Mouse (Mus musculus): ENCODE measurements around the gene Kalrn. TPM values are rescaled to one million over a fixed set of nuclear protein-coding genes. Genes with fewer than 3 reads are reported as not detected.

Kalrn gene
- polyA plus RNA-seq, 1 experiment from 2014 or later = 22.8 TPM

DNA sequence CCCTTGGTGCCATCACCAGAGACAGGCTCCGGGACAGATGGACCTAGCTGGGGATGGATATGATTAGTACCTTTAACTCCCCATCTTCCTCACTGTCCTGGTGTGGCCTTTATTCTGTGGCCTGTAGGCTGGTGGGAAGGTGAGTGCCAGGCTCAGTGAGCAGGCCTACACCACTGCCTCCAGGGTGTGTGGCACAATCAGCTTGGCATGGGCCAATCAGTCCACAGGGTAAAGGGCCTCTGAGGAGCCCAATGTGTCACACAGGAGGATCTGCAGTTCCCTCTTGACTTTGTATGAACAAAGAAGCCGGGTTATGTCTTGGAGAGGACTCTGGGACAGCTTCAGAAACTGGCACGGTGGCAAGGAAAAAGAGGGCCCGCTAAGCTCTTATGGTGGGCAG is 530.7 kb downstream of the Kalrn start:
- Histone ChIP-seq H3K36me3 (peaks cover 11% of the 10 kb centered on the region), H3K4me3 (no peak overlapping the region), H3K4me1 (peaks cover 35% of the 10 kb centered on the region), H3K27ac (no peak overlapping the region), H3K9me3 (no peaks in the 10 kb centered on the region), H3K27me3 (ENCODE audit: insufficient read depth, poor library complexity, severe bottlenecking) (no peaks in the 10 kb centered on the region)
- 98% methylated on average over 4 of the region's 4 CpGs for WGBS
- no peak for DNase-seq (ENCODE audit: low spot score)

DNA sequence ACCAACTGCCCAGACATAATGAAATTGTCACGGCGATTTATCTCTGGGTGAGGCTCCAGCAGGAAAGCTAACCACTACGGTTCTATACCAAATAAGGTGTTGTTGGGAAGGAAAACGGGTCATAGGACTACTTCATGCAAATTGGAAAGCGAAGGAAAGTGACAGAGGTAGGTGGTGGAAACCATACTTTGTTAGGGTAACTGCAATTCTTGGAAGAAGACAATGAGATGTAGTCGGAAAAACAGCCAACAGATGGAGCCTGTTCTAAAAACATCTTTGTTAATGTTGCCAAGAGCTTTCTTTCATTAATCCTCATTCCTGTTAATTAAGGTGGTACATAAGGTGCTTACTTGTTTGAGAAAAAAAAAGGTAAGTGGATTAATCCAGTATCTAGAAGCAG is 533.1 kb downstream of the Kalrn start:
- Histone ChIP-seq H3K9me3 (no peaks in the 10 kb centered on the region), H3K27me3 (ENCODE audit: insufficient read depth, poor library complexity, severe bottlenecking) (no peaks in the 10 kb centered on the region), H3K4me1 (peaks cover 35% of the 10 kb centered on the region), H3K4me3 (no peak overlapping the region), H3K27ac (no peak overlapping the region), H3K36me3 (peaks cover 12% of the 10 kb centered on the region)
- no peak for DNase-seq (ENCODE audit: low spot score)
- WGBS = 83% methylated on average over 6 of the region's 6 CpGs

DNA sequence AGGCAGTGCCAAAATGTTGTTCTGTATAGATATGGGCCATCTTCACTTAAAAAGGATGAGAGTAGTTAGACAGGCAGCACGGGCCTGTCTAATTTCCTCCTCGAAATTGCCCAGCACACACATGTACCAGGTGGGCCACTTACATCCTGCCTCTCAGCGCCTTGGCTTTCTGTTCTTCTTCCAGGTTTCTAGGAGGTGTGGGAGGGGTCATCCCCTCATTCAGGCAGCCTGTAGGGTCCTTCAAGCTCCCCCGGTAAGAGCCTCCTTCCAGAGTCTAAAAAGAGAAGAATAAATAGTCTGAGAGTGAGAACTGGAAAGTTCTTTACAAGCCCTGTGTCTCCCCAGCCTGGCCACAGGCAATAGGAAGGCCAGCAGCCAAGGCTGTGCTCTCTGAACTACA is 533.6 kb downstream of the Kalrn start:
- Histone ChIP-seq H3K27ac (no peak overlapping the region), H3K27me3 (ENCODE audit: insufficient read depth, poor library complexity, severe bottlenecking) (no peaks in the 10 kb centered on the region), H3K9me3 (no peaks in the 10 kb centered on the region), H3K36me3 (peaks cover 14% of the 10 kb centered on the region), H3K4me1 (peaks cover 41% of the 10 kb centered on the region), H3K4me3 (no peak overlapping the region)
- no peak for DNase-seq (ENCODE audit: low spot score)
- WGBS = 82% methylated on average over 4 of the region's 4 CpGs

- no peak overlapping the region for H3K4me3 ChIP-seq
- H3K4me1 ChIP-seq = peaks cover 61% of the 10 kb centered on the region
- H3K36me3 ChIP-seq = peaks cover 46% of the 10 kb centered on the region
- H3K27me3 ChIP-seq (ENCODE audit: insufficient read depth, poor library complexity, severe bottlenecking) = no peaks in the 10 kb centered on the region
- peak overlapping the region; percentile 79 for H3K27ac ChIP-seq
- DNase-seq (ENCODE audit: low spot score) = peak; percentile 85
- 60% methylated on average over 10 of the region's 10 CpGs for WGBS
- no peaks in the 10 kb centered on the region for H3K9me3 ChIP-seq
Measured at GRCm38 (mm10) chr16:34036327-34037047, 536.8 kb downstream of the Kalrn start.

DNA sequence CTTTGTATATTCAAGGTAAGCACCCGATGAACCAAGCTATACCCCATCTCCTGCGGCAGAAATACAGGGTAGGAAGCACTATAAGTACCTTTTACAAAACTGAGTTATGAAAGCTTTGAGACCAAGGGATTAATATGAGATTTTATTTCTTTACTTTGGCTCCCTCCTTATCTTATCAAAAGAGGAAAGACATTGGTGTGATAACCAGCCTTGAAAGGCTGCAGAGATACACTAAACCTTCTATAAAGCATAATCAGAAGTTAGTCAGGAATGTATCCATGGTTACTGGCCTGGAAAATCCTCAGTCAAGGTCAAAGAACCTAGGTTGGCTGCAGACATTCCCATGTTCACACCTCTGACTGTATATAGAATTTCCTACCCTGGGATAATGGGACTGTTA is 537.6 kb downstream of the Kalrn start:
- Histone ChIP-seq H3K4me3 (no peak overlapping the region), H3K36me3 (peaks cover 49% of the 10 kb centered on the region), H3K4me1 (peaks cover 69% of the 10 kb centered on the region), H3K27ac (peak overlapping the region; percentile 79; the same call in 1 of the 2 replicates), H3K27me3 (ENCODE audit: insufficient read depth, poor library complexity, severe bottlenecking) (no peaks in the 10 kb centered on the region), H3K9me3 (no peaks in the 10 kb centered on the region)
- 86% methylated on average over 2 of the region's 2 CpGs for WGBS
- DNase-seq (ENCODE audit: low spot score) = no peak

DNA sequence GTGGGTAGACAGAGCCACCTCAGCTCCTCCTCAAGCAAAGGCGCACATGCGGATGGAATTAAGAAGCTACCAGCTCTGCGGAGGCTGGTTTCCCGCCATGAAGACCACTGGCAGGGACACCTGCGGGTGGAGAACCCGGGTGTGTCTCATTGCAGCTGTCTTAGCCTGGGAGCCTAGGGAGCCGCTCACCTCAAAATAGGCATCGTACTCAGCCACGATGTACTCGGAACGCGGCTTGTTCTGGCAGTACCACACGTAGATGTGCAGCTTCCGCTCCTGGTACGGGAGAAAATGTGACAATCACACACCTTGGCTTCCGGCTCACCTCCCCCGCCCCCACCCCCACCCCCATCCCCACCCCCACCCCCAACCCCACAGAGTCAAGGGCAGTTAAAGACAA is 539.1 kb downstream of the Kalrn start:
- Histone ChIP-seq H3K9me3 (no peaks in the 10 kb centered on the region), H3K4me1 (peaks cover 81% of the 10 kb centered on the region), H3K36me3 (peaks cover 49% of the 10 kb centered on the region), H3K27me3 (ENCODE audit: insufficient read depth, poor library complexity, severe bottlenecking) (no peaks in the 10 kb centered on the region), H3K27ac (peak overlapping the region; percentile 79; the same call in 1 of the 2 replicates), H3K4me3 (no peak overlapping the region)
- DNase-seq (ENCODE audit: low spot score) = no peak
- WGBS = 91% methylated on average over 17 of the region's 17 CpGs

- WGBS = 88% methylated on average over 12 of the region's 12 CpGs
- peaks cover 60% of the 10 kb centered on the region for H3K36me3 ChIP-seq
- DNase-seq (ENCODE audit: low spot score) = no peak
- peaks cover 64% of the 10 kb centered on the region for H3K4me1 ChIP-seq
- no peaks in the 10 kb centered on the region for H3K27me3 ChIP-seq (ENCODE audit: insufficient read depth, poor library complexity, severe bottlenecking)
- no peaks in the 10 kb centered on the region for H3K9me3 ChIP-seq
- H3K4me3 ChIP-seq = no peak overlapping the region
- H3K27ac ChIP-seq = peak overlapping the region; percentile 79
Measured at GRCm38 (mm10) chr16:34032011-34032645, 541.2 kb downstream of the Kalrn start.

- Histone ChIP-seq H3K27ac (peak overlapping the region; percentile 79), H3K27me3 (ENCODE audit: insufficient read depth, poor library complexity, severe bottlenecking) (no peaks in the 10 kb centered on the region), H3K9me3 (no peaks in the 10 kb centered on the region), H3K4me3 (no peak overlapping the region), H3K36me3 (peaks cover 65% of the 10 kb centered on the region), H3K4me1 (peaks cover 60% of the 10 kb centered on the region)
- DNase-seq (ENCODE audit: low spot score) = peak; percentile 91
- 39% methylated on average over 9 of the region's 9 CpGs for WGBS
Measured at GRCm38 (mm10) chr16:34031565-34031964, 541.8 kb downstream of the Kalrn start.

GRCm38 (mm10) chr16:34030379-34030778 is 543.0 kb downstream of the Kalrn start:
- Histone ChIP-seq H3K4me3 (no peak overlapping the region), H3K27me3 (ENCODE audit: insufficient read depth, poor library complexity, severe bottlenecking) (no peaks in the 10 kb centered on the region), H3K4me1 (peaks cover 48% of the 10 kb centered on the region), H3K36me3 (peaks cover 69% of the 10 kb centered on the region), H3K27ac (peak overlapping the region; percentile 79), H3K9me3 (no peaks in the 10 kb centered on the region)
- DNase-seq (ENCODE audit: low spot score) = no peak
- WGBS = 73% methylated on average over 4 of the region's 4 CpGs

- 83% methylated on average over 5 of the region's 5 CpGs for WGBS
- H3K27ac ChIP-seq = peak overlapping the region; percentile 79; the same call in 1 of the 2 replicates
- peaks cover 42% of the 10 kb centered on the region for H3K4me1 ChIP-seq
- DNase-seq (ENCODE audit: low spot score) = no peak
- no peak overlapping the region for H3K4me3 ChIP-seq
- no peaks in the 10 kb centered on the region for H3K9me3 ChIP-seq
- peaks cover 67% of the 10 kb centered on the region for H3K36me3 ChIP-seq
- H3K27me3 ChIP-seq (ENCODE audit: insufficient read depth, poor library complexity, severe bottlenecking) = no peaks in the 10 kb centered on the region
Measured at GRCm38 (mm10) chr16:34029790-34030189, 543.5 kb downstream of the Kalrn start.

DNA sequence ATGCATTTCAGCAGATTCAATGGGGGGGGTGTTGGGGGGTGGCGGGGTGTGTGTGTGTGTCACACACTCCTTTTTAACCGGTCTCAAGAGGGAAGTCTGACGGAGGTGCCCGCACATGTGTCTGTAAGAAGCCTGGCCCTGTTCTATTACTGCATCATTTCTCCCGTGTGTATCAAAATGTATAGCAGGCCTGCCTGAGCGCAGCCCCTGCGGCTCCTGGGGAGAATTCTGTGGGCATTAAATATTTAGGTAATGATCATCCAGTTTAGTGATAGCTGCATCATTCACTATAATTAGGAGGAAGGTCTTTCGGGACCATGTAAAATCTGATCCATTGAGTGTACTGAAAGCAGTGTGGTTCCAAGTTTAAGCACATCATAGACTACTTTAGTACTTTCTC is 556.1 kb downstream of the Kalrn start:
- Histone ChIP-seq H3K27ac (no peak overlapping the region), H3K4me3 (no peak overlapping the region), H3K4me1 (peaks cover 5% of the 10 kb centered on the region; the same call in 1 of the 2 replicates), H3K27me3 (ENCODE audit: insufficient read depth, poor library complexity, severe bottlenecking) (no peaks in the 10 kb centered on the region), H3K36me3 (peaks cover 54% of the 10 kb centered on the region), H3K9me3 (no peaks in the 10 kb centered on the region)
- WGBS = 96% methylated on average over 8 of the region's 8 CpGs
- no peak for DNase-seq (ENCODE audit: low spot score)

DNA sequence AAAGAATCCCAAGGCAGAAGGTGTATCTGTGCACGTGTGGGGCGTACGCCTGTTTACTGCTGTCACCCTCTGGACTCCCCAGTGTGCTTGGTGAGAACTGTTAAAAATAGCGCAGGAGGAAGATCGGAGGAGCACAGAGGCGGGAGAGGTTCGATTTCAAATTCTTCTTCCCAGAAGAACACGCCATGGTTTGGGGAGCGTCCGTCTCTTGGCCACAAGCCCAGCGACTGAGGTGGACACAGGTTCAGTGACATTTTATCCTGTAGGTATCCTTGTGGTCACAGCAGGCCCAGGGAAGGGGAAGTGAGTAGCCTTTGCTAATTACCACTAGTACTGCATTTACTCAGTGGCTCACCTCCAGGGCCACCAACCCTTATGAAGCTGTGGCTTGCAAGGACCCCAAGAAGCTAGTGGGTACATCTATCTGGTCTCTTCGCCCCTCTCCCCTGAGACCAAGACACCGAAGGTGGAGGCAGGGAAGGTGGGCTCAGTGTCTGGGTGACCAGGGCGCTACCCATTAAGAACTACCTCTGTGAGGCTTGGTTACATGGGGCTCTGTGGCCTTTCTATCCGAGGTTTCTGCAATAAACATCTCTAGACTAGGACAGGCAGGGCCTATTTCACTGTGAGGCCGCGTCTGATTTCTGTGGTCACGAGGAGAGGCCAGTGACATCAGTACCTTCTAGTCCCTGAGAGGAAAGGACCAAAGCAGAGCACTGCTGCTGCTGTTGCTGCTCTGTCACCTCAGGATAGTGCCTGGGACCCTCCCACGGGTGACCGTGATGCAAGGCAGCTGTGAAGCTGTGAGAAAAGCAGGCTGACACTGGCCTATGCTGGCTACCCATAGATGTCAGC is 561.1 kb downstream of the Kalrn start:
- DNase-seq (ENCODE audit: low spot score) = no peak
- peak overlapping the region; percentile 37; the same call in 1 of the 2 replicates for H3K27ac ChIP-seq
- peaks cover 20% of the 10 kb centered on the region for H3K4me1 ChIP-seq
- H3K27me3 ChIP-seq (ENCODE audit: insufficient read depth, poor library complexity, severe bottlenecking) = no peaks in the 10 kb centered on the region
- no peak overlapping the region for H3K4me3 ChIP-seq
- peaks cover 75% of the 10 kb centered on the region for H3K36me3 ChIP-seq
- H3K9me3 ChIP-seq = peaks cover 6% of the 10 kb centered on the region; the same call in 1 of the 2 replicates
- 74% methylated on average over 20 of the region's 20 CpGs for WGBS

DNA sequence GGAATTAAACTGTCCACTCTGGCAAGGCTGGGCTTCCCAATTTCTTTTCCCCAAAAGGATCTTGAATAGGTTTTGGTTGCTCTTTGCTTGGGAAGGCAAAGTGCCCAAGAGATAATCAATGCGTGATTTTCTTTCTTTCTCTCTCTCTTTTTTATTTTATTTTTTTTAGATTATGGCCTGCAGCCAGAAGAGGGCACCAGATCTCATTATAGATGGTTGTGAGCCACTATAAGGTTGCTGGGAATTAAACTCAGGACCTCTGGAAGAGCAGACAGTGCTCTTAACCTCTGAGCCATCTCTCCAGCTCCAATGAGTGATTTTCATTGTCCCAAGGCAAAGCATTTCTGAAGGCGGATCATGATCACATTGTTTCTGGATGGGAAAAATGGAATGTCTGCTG is 563.8 kb downstream of the Kalrn start:
- Histone ChIP-seq H3K36me3 (peaks cover 49% of the 10 kb centered on the region), H3K4me1 (peaks cover 25% of the 10 kb centered on the region)

More for the DNA sequence above, 563.8 kb downstream of the Kalrn start:
- no peak for DNase-seq (ENCODE audit: low spot score)
- 97% methylated on average over 2 of the region's 2 CpGs for WGBS
- no peaks in the 10 kb centered on the region for H3K27me3 ChIP-seq (ENCODE audit: insufficient read depth, poor library complexity, severe bottlenecking)
- H3K4me3 ChIP-seq = no peak overlapping the region
- H3K9me3 ChIP-seq = peaks cover 6% of the 10 kb centered on the region; the same call in 1 of the 2 replicates
- no peak overlapping the region for H3K27ac ChIP-seq

Data from heart, embryonic 10.5 days (tissue).